17 mouse cellular contexts compared by ENCODE assay signal in the genomic region with DNA sequence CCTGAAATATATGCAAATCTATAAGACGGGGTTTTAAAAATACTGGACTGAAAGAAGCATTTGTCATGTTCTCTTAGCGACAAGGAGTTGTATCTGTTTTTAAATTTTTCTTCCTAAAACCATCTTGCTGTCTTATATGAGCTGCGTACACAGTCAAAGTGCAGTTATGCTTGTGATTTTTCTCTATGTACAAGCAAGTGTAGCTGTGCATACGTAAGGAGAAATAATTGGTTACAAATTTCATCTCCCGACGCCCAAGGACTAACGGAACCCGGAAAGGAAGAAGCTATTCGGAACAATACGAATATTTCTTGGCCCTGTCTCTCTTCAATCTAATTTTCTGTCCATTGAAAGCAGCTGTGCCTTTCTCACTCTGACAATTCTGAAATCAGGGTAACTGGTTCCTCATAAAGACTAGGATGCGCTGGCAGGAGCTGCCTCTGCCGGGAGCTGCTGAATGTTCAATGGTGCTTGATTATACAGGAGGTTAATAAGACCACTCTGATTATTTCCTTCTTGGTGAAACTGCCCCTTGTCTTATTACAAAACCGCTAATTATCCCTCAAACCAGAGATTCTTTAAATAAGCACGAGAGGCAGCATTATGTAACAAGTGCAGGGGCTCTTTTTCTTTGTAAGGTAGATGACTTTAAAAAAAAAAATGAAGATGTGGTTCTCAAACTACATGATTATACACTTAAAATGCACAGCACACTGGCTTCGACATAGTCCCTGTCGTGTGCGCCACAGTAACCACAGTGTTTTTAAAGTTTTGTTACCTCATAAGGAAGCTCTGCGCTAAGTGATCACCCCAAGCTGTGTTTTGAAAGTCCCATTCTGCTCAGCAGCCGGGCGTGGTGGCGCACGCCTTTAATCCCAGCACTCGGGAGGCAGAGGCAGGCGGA.
A peak's percentile ranks its signal among the peaks of the same experiment; 100 is the strongest.
DNase-seq lines count a peak whose midpoint lies in the region; ATAC-seq and TF ChIP-seq lines count a peak whose summit lies in the region.
"Had no signal": no experiment of that assay in that cellular context is flagged by ENCODE, and none has a peak within 500 bp of the region (broad histone marks: within the 10 kb centered on the region; RNA-seq: fewer than 3 reads in every experiment).

No protein-coding gene starts in this region.

- TF ChIP-seq CTCF in brain, embryonic 14.5 days (IDR thresholded peaks at IDR 0.05; ENCODE audit: borderline replicate concordance, extremely low read depth, insufficient read depth, insufficient read length), result no peak

- DNase-seq in frontal cortex, postnatal 14 days (ENCODE audit: low spot score in 2 of 2), result no peak
- peak; percentile 26 to 41 for DNase-seq in left cerebral cortex, postnatal 14 days (ENCODE audit: low spot score in 2 of 2)
- no peak for DNase-seq in left cerebral cortex, postnatal 4 days
- DNase-seq in brain, embryonic 14.5 days (ENCODE audit: low read depth), result peak; percentile 79
- DNase-seq in right cerebral cortex, adult 2 months (ENCODE audit: low spot score in 2 of 2), result peak; percentile 42 to 52
- DNase-seq in adrenal gland, adult 8-10 months, result no peak
- DNase-seq: cerebellum, adult 9-10 months; embryo, embryonic 11 days; heart, postnatal 4 days; kidney, postnatal 10 days; lung, adult 2 months; lung, postnatal 4 days; thymus, postnatal 36 days had no signal

- TF ChIP-seq POLR2A in brain, embryonic 14.5 days (IDR thresholded peaks at IDR 0.05; ENCODE audit: borderline replicate concordance, extremely low read depth, insufficient read depth, insufficient read length, poor library complexity, severe bottlenecking), result no peak

- intact Hi-C loops in left cerebral cortex, postnatal 14 days (cut with DNase I), result no loop called here
- intact Hi-C loops in left cerebral cortex, postnatal 4 days (cut with DNase I), result no loop called here

- peak; percentile 80 for ATAC-seq in frontal cortex, adult (ENCODE audit: low TSS enrichment)
- ATAC-seq in activated CD4-positive, CD25-positive, alpha-beta regulatory T cell, adult 4 months, result no peak
- ATAC-seq: intestine, postnatal 0 days; Patski had no signal

Comparison
In these comparisons a context has a peak if more than half of its experiments do, and no peak if none do; other contexts are left out.
1. DNase-seq: peak in left cerebral cortex, postnatal 14 days (2 of 2), brain, embryonic 14.5 days (single experiment) and right cerebral cortex, adult 2 months (2 of 2); none in frontal cortex, postnatal 14 days (0 of 2), left cerebral cortex, postnatal 4 days (single experiment) and adrenal gland, adult 8-10 months (single experiment).